Mouse (Mus musculus) lung, embryonic 16.5 days (tissue): ENCODE data around the gene Tmem201. TPM values are rescaled to one million over a fixed set of nuclear protein-coding genes. Genes with fewer than 3 reads are reported as not detected.

Experiments used
- ATAC-seq: fragments of 200-750 bp; cut with Nextera tagmentation; 2 replicates; pipeline ENCODE4 v1.8.0; 2017; ENCODE audit warnings: low read depth, mild to moderate bottlenecking, moderate library complexity
- H3K27ac ChIP-seq: fragments of 300-500 bp; sonication (generic); 2 replicates; pipeline ENCODE4 v1.5.1; 2014; ENCODE audit warnings: mild to moderate bottlenecking, control low read depth, low read length
- H3K27me3 ChIP-seq: fragments of 300-500 bp; sonication (generic); 2 replicates; pipeline ENCODE4 v1.6.1; 2014; ENCODE audit warnings: low read depth, low read length, mixed read lengths; ENCODE audit not compliant: control insufficient read depth, insufficient read depth
- H3K36me3 ChIP-seq: fragments of 300-500 bp; sonication (generic); 2 replicates; pipeline ENCODE4 v1.6.1; 2014; ENCODE audit warnings: low read length; ENCODE audit not compliant: control insufficient read depth, insufficient read depth
- H3K4me1 ChIP-seq: fragments of 300-500 bp; sonication (generic); replicated peaks from 2 replicates; pipeline ENCODE4 v1.6.1; 2014; ENCODE audit warnings: low read length, mixed read lengths; ENCODE audit not compliant: control insufficient read depth, insufficient read depth
- H3K4me2 ChIP-seq: fragments of 300-500 bp; sonication (generic); 2 replicates; pipeline ENCODE4 v1.6.1; 2014; ENCODE audit warnings: low read depth, low read length, control low read depth
- H3K4me3 ChIP-seq: fragments of 300-500 bp; sonication (generic); 2 replicates; pipeline ENCODE4 v1.5.1; 2014; ENCODE audit warnings: mild to moderate bottlenecking, low read length, control low read depth
- H3K9ac ChIP-seq: fragments of 300-500 bp; sonication (generic); 2 replicates; pipeline ENCODE4 v1.6.1; 2014; ENCODE audit warnings: low read length, control low read depth
- H3K9me3 ChIP-seq: fragments of 300-500 bp; sonication (generic); 2 replicates; pipeline ENCODE4 v1.6.1; 2016; ENCODE audit warnings: low read length; ENCODE audit not compliant: control insufficient read depth
- WGBS: fragments of 180-500 bp; shearing (Covaris S2); extraction: QIAGEN DNeasy Blood & Tissue Kit; methylation state at CpG from one replicate; pipeline ENCODE4 v1.1.7; 2014; 5-methylcytosine and 5-hydroxymethylcytosine counted together
- polyA plus RNA-seq: library from polyadenylated mRNA; unstranded; fragments of >200 nt; fragmentation: Nextera tagmentation; extraction: Ambion mirVana; gene quantifications from 2 replicates; pipeline ENCODE4 v1.2.1, GENCODE M21; 2015

Gene Tmem201
- polyA plus RNA-seq, 1 experiment from 2014 or later, result 26.0 TPM

- 19% methylated on average over 15 of the region's 15 CpGs for WGBS
- Histone ChIP-seq H3K4me3 (peak overlapping the region; percentile 47), H3K4me1 (no peaks in the 10 kb centered on the region; the same call in 1 of the 2 replicates), H3K27ac (no peak overlapping the region), H3K36me3 (no peaks in the 10 kb centered on the region), H3K9me3 (no peaks in the 10 kb centered on the region), H3K4me2 (peak overlapping the region; percentile 73), H3K27me3 (no peaks in the 10 kb centered on the region), H3K9ac (peak overlapping the region; percentile 40)
- ATAC-seq, result peak; percentile 41
These were observed 40.2 kb downstream of the Tmem201 start for GRCm38 (mm10) chr4:149697506-149698196.

- Histone ChIP-seq H3K27ac (no peak overlapping the region), H3K27me3 (no peaks in the 10 kb centered on the region), H3K4me2 (no peak overlapping the region), H3K9ac (no peak overlapping the region), H3K4me3 (no peak overlapping the region), H3K9me3 (no peaks in the 10 kb centered on the region), H3K36me3 (no peaks in the 10 kb centered on the region), H3K4me1 (peaks cover 3% of the 10 kb centered on the region; the same call in 1 of the 2 replicates)
- 28% methylated on average over 16 of the region's 16 CpGs for WGBS
- ATAC-seq, result peak; percentile 30; the same call in 1 of the 2 replicates
These were observed 41.5 kb downstream of the Tmem201 start for GRCm38 (mm10) chr4:149696189-149696971.

- WGBS, result 56% methylated on average over 8 of the region's 8 CpGs
- no peaks in the 10 kb centered on the region for H3K9me3 ChIP-seq
- H3K9ac ChIP-seq, result no peak overlapping the region
- no peak overlapping the region for H3K4me2 ChIP-seq
- H3K27me3 ChIP-seq, result no peaks in the 10 kb centered on the region
- peaks cover 15% of the 10 kb centered on the region for H3K4me1 ChIP-seq
- no peak overlapping the region for H3K4me3 ChIP-seq
- no peaks in the 10 kb centered on the region for H3K36me3 ChIP-seq
- no peak for ATAC-seq
- H3K27ac ChIP-seq, result no peak overlapping the region
These were observed 46.5 kb downstream of the Tmem201 start for GRCm38 (mm10) chr4:149691368-149691767.

GRCm38 (mm10) chr4:149690828-149691280 is 47.0 kb downstream of the Tmem201 start:
- no peak for ATAC-seq
- no peaks in the 10 kb centered on the region for H3K27me3 ChIP-seq
- H3K27ac ChIP-seq, result no peak overlapping the region
- WGBS, result 75% methylated on average over 8 of the region's 8 CpGs
- no peak overlapping the region for H3K4me2 ChIP-seq
- no peaks in the 10 kb centered on the region for H3K36me3 ChIP-seq
- no peaks in the 10 kb centered on the region for H3K9me3 ChIP-seq
- H3K4me1 ChIP-seq, result peaks cover 15% of the 10 kb centered on the region
- H3K9ac ChIP-seq, result no peak overlapping the region
- no peak overlapping the region for H3K4me3 ChIP-seq

GRCm38 (mm10) chr4:149689822-149690700 is 47.8 kb downstream of the Tmem201 start:
- 53% methylated on average over 12 of the region's 12 CpGs for WGBS
- H3K27ac ChIP-seq, result no peak overlapping the region

GRCm38 (mm10) chr4:149688861-149689260 is 49.0 kb downstream of the Tmem201 start:
- ATAC-seq, result no peak
- no peaks in the 10 kb centered on the region for H3K9me3 ChIP-seq
- H3K4me3 ChIP-seq, result no peak overlapping the region
- 75% methylated on average over 14 of the region's 14 CpGs for WGBS
- peaks cover 15% of the 10 kb centered on the region for H3K4me1 ChIP-seq
- no peaks in the 10 kb centered on the region for H3K27me3 ChIP-seq
- no peaks in the 10 kb centered on the region for H3K36me3 ChIP-seq
- H3K27ac ChIP-seq, result no peak overlapping the region
- no peak overlapping the region for H3K4me2 ChIP-seq
- no peak overlapping the region for H3K9ac ChIP-seq

More at GRCm38 (mm10) chr4:149689822-149690700, 47.8 kb downstream of the Tmem201 start:
- peak; percentile 61; the same call in 1 of the 2 replicates for ATAC-seq
- Histone ChIP-seq H3K4me1 (peaks cover 15% of the 10 kb centered on the region), H3K4me2 (no peak overlapping the region), H3K9ac (no peak overlapping the region), H3K4me3 (no peak overlapping the region), H3K36me3 (no peaks in the 10 kb centered on the region), H3K9me3 (no peaks in the 10 kb centered on the region), H3K27me3 (no peaks in the 10 kb centered on the region)

GRCm38 (mm10) chr4:149684841-149685623 is 52.8 kb downstream of the Tmem201 start:
- no peak overlapping the region for H3K27ac ChIP-seq
- H3K4me3 ChIP-seq, result no peak overlapping the region
- H3K4me2 ChIP-seq, result no peak overlapping the region
- H3K4me1 ChIP-seq, result peaks cover under 1% of the 10 kb centered on the region; the same call in 1 of the 2 replicates
- ATAC-seq, result no peak
- H3K9ac ChIP-seq, result no peak overlapping the region
- no peaks in the 10 kb centered on the region for H3K27me3 ChIP-seq
- no peaks in the 10 kb centered on the region for H3K36me3 ChIP-seq
- WGBS, result 70% methylated on average over 11 of the region's 11 CpGs
- H3K9me3 ChIP-seq, result no peaks in the 10 kb centered on the region

- no peaks in the 10 kb centered on the region for H3K27me3 ChIP-seq
- H3K4me3 ChIP-seq, result no peak overlapping the region
- H3K9ac ChIP-seq, result no peak overlapping the region
- ATAC-seq, result no peak
- 18% methylated on average over 7 of the region's 7 CpGs for WGBS
- H3K9me3 ChIP-seq, result no peaks in the 10 kb centered on the region
- no peak overlapping the region for H3K27ac ChIP-seq
- H3K36me3 ChIP-seq, result no peaks in the 10 kb centered on the region
- H3K4me2 ChIP-seq, result no peak overlapping the region
- H3K4me1 ChIP-seq, result no peaks in the 10 kb centered on the region
These were observed 54.0 kb downstream of the Tmem201 start for GRCm38 (mm10) chr4:149683875-149684274.
